Mouse (Mus musculus): ENCODE measurements around the gene Ly6g6d.

GRCm38 (mm10) chr17:35022541-35023060, 55.3 kb downstream of the Ly6g6d start:
- TF ChIP-seq CTCF (IDR thresholded peaks at IDR 0.05; ENCODE audit: low read depth, low read length) = no peak
- no peak for TF ChIP-seq GATA1 (IDR thresholded peaks at IDR 0.05; ENCODE audit: borderline replicate concordance, low read length)
- no peak for TF ChIP-seq POLR2AphosphoS5 (IDR thresholded peaks at IDR 0.05; ENCODE audit: insufficient replicate concordance, low read depth, low read length)

Data from G1E (cell line).